Mouse (Mus musculus): ENCODE data around the gene Dynll1.

Dynll1 gene

DNA sequence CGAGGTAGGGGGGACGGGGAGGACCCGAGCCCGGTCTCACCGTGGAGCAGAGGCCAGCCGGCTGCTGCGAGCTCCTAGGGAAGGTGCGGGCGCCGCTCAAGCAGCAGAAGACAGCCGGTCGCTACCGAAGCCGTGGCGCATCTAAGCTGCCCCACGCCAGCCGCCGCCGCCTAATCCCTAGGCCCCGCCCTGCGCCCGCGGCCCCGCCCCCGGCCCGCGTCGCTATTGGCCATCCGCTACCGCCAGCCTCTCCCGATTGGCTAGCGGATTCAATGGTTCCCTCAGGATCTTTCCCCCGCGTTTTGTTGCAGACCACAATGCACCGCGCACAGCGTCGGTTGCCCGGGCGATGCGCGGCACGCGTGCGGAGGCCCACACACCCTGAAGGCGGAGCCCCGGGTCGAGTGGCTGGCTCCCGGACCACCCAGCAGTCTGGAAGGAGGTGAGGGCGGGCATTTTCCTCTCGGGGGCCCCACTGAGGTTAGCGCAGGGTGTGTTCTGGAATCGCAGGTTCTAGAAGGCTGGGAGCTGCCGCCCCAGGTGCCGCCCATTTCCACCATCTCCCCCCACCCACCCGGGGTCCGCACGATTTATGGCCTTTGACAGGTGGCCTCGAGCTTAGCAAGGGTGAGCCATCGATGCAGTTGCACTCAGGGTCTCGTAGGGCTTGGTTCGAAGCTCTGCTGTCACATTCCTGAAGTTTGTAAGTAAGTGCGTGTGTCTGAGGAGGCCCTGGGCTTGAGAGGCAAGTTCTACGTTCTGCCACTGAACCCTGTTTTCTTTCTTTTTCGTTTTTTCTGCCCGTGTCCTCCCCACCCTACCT, at the start of gene Dynll1:
Gene Dynll1, minus strand, starts transcription at position 208 of the 823 bp plus-strand sequence.
- DNase-seq (ENCODE audit: low spot score), result peak; percentile 100

DNA sequence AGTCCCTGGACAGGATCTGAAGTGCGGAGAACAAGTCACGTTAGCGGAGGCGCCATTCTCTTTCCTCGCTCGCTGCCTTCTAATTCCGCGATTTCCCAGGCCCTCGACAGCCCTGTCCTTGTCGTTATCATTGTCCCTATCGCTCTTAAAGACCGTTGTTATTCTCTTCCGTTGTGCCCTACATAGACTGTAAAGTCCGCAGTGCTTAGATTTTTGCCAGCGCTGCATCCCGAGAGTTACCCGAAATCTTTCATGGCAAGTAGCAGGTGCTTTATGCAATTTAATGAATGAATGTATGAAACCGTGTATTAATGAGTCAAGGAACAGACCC, 48.4 kb upstream of the Dynll1 start:
- DNase-seq (ENCODE audit: low spot score), result no peak

DNA sequence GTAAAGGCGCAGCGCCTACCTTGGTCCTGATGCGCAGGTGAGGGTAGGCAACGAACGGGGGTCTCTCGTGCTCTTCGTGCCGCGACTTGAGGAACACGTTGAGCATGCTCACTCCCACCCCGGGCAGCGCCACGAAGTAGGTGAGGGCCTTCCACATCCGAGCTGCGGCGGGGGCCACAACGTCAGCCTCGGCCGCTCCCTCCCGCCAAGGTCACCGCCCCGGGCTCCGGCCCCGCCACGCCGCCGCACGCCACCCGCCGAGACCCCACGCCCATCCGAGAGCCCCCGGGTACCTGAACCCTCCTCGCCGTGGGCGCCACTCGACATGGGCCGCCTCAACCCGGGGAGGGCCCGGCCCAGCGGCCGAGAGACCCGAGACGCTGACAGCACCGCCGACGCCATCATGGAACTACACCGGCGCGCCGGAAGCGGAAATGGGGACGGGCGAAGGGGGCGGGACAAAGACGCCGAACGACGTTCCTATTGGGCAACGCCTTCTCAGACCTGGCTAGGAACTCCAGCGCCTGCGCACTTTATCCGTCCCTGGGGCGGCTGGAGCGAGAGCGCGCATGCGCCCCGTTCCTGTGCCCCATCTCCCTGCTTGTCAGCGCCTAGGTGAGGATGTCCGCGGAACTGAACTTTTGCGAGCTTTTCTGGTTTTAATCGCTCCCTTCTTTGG, 47.9 kb upstream of the Dynll1 start, which contains the start of gene Cox6a1:
Gene Cox6a1, minus strand, starts transcription at position 436 of the 679 bp plus-strand sequence.
- peak; percentile 98 for DNase-seq (ENCODE audit: low spot score)

DNA sequence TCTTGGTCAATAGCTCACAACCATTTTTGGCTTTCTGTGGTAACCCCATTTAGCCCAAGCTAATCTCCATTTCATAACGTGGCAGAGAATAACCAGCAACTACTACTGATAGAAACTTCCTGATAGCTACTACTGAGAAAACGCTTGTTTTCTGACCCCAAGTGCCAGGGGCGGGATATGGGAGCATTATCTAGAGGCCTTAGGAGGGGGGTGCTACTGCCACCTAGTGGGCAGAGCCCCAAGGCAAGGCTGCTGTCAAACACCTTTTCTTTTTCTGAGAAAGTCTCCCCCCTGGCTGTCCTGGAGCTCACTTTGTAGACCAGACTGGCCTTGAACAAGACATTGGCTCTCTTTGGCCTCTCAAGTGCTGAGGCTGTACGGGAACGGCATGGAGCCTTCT, 46.8 kb upstream of the Dynll1 start:
- peak; percentile 85 for DNase-seq (ENCODE audit: low spot score)

DNA sequence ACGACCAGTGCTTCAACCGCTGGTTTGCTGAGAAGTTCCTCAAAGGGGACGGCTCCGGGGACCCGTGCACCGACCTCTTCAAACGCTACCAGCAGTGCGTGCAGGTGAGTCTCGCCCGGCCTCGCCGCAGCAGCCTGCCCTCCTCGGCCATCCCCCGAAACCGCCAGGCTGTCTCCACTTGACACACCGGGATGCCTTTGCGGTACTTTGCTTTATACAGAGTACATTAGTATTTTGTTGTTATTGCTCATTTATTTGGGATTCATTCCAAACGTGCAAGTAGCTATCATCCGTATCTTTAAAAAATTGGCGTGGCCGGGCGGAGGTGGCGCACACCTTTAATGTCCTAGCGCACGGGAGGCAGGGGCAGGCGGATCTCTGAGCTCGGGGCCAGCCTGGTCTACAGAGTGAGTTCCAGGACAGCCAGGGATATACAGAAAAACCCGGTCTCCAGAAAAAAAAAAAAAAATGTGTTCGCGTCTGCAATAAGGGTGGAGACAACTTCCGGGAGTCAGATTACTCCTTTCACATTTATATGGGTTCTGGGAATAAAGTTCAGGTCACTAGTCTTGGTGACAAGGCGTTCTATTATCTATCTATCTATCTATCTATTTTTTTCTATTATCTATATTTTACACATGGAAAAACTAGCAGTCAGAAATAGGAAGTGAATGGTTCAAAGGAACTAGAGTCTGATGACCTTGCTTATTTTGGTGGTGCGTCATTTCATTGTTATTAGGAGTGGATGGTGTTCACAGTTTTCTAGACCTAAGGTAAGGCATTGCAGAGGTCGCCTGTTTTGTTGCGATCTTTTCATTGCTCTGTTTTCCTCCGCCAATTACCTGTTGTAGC, 40.7 kb upstream of the Dynll1 start:
- DNase-seq (ENCODE audit: low spot score), result no peak

DNA sequence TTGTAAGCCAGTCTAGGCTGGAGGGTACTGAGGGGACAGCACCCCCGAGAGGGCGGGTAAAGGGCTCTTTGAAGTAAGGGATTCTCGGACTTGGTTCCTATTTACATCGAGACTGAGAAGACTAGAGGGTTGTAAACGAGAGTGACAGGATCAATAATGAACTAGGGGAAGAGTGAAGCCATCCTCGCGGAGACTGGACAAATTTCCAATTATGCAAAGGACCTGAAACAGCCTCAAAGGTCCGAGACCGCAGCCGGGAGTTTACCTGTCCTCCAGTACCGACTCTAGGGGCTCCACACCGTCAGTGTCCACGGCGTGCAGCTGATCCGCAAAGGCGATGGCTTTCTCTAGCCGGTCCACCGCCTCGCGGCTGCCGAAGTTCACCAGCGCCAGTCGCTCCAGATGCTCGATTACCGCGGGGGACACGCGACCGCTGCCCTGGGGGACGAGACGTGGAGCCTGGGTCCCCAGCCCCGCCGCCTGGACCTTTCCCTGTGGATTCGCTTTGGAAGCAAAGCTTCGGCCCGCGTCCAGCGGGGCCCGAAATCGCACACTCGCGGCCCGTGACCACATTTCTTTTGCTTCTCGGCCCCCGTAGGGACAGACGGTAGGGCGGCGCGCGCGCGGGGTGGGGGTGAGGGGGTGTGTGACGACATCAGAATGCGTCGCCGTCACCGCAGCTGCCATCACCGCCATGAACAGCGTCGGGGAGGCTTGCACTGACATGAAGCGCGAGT, 39.9 kb upstream of the Dynll1 start, which contains the start of the genes Gatc and Triap1:
Gene Gatc, minus strand, starts transcription at position 602 of the 737 bp plus-strand sequence.
Gene Triap1, plus strand, starts transcription at position 649 of the 737 bp plus-strand sequence.
- peak; percentile 89 for DNase-seq (ENCODE audit: low spot score)

DNA sequence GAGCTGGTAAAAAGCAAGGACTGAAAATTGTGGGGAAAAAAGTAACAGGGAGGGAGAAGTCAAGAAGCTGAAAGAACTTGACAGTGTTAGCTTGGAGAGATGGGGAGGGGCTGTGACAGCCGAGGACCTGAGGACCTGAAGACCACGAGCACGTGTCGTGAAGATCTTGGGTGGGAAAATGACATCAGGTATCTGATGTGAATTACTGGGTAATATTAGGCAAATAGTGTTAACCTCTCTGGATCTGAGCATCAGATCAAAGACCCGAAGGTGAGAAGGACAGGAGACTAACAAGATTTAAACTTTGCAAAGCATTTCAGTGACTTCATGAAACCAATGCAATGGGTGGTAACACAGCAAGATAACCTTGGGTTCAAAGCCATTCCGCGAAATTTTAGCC, 39.2 kb upstream of the Dynll1 start:
- no peak for DNase-seq (ENCODE audit: low spot score)

DNA sequence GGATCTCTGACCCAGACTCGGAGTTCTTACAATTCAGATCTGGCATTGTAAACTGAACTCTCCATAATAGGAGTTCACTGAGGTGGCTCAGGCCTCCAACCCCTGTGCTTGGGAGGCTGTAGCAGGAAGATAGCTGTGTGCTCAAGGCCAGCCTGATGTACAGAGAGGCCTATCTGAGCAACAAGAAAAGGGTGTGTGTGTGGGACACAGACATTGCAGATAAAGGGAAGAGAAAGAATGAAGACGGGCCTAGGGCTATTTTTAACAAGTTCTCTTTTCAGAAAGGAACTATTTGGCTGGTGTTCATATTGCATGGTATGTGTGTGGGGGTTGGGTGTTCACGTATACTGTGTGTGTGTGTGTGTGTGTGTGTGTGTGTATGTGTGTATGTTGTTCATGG, 32.8 kb upstream of the Dynll1 start:
- no peak for DNase-seq (ENCODE audit: low spot score)

DNA sequence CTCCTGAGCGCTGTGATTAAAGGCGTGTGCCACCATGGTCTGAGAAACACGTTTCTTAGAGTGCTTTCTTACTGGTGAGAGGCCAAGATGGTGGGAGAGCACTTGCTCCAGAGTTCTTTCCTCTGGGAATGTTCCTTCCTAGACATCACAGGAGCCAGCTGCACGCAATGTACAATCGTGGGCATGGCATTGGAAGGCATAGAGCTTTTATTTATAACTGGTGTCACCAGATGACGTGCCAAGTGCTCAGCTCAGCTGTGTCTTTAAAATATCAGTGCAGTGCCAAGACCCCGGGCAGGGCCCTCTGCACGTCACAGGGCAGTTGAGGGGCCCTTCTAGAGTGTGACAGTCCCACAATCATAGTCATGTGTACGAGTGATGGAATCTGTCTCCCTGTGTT, 30.2 kb upstream of the Dynll1 start:
- DNase-seq (ENCODE audit: low spot score), result no peak

DNA sequence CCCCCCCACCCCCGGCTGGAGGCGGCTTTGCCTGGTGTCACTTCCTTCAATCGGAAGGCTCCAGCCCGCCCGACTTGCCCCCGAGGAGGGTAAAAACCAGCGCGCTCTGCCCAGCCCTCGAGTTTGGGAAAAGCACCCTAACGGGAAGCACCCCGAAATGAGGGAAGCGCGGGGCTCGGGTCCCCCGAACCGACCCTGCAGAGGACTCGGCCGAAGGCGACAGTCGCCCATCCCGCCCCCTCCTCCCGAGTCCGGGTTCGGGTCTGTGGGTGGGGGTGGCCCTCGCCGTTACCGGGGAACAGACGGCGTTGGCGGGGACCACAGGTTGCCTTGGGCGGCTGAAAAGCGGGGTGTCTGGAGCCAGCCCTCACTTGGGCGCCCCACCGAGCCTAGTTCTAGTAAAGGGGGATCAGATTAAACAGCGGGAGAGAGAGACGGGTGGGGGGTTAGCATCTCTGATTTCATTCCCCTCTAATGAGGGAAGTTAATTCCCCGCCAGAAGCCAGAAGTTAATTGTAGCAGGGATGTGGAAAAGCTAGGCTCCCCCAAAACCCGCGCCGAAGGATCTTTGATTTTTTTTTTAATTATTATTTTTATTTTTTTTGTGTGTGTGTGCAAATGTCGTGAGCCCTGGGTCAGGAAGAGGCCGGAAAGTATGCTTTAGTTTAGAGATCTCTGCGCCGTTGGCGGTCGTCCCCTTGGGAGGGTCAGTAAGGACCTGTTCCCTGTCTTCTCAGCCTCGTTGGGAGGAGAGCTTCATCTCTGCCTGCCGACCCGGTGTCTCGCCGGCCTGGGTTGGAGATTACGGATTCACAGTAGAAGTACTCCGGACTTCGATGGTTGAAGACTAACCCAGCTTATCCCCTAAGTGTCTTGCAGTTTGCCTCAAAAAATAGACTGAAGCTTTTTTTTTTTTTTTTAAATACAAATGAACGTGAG, 27.1 kb upstream of the Dynll1 start:
- DNase-seq (ENCODE audit: low spot score), result no peak

DNA sequence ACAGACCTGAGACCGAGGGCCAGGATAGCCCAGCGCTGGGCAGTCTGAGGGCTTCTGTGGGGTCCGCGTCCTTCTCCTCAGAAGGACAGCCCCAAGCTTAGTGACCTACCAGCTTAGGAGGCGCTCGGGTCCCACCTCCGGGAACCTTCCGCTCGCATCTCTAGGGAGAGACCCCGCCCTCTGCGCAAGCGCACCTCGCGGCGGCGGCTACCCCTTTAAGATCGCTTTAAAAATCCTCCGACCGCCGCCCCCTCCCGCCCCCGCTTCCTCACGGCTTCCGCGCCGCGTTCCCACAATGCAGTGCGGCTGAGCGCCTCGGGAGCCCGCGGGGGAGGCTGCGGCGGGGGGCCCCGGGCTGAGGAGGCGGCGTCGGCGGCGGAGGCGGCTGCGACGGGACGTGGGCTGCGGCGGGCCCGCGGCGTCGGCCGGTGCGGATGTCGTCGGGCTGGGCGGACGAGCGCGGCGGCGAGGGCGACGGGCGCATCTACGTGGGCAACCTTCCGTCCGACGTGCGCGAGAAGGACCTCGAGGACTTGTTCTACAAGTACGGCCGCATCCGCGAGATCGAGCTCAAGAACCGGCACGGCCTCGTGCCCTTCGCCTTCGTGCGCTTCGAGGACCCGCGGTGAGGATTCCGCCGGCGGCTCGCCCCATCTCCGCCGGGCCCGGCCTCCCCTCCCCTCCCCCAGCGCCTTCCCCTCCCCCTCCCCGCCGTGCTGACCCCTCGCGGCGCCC, 26.2 kb upstream of the Dynll1 start, which contains the start of gene Srsf9:
Gene Srsf9, plus strand, starts transcription at position 303 of the 735 bp plus-strand sequence.
- peak; percentile 97 for DNase-seq (ENCODE audit: low spot score)

DNA sequence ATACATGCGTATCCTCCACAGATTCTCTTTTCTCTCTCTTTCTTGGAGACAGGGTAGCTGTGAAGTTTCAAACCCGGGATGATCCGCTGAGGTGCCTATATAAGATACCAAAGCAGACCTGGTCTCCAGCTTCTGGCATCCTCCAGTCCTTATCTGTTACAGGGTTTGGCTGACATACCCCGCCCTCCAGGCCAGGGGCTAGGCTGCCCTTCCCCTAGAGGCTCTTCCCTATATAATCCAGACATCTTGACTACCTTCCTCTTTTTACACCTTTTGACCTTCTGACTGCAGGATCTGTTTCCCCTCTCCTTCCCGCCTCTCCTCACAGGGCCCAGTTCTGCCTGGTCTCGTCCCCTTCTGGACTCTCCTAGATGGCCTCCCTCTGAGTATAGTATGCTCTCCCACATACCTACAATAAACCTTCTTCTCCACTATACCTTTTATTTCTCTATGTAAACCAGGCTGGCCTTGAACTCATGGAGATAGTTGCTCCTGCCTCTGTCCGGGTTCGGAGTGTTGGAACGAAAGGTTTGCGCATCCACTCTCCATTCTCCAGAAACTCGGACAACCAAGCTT, 25.5 kb upstream of the Dynll1 start:
- DNase-seq (ENCODE audit: low spot score), result no peak

DNA sequence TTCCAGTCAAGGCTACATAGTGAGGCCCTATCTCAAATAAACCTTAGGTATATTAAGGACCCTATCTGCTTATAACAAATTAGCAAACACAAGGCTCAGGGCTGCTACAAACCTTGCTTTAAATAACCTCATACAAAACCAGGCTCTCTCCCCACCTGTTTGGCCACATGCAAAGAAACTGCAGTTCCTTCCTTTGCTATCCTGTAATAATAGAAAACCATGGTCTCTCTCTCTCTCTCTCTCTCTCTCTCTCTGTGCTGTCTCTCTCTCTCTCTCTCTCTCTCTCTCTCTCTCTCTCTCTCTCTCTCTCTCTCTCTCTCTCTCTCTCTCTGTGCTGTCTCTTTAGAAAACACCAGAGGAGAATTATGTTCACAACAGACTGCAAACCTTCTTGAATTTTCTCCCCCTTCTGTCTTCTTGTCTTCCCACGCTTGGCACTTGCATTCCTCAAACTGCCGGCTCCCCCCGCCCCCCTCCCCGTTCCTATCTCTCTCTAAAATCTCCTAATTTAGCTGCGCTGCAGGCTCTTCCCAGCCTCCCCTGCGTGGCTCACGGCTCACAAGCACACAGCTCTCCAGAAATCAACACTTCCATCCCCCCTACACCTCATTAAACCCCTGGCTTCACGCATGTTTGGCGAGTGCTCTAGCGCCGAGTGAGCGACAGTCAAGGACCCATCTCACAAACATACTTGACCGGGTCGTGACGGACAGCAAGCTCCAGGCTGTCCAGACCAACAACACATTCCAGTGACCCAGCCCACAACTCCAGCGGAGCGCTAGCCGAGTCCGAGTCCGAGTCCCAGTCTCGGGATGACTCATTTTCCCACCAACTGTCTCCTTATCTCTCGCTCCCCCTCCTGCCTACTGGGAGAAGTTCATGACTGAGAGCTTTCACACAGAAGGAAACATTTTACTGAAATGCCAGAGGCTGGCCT, 18.5 kb upstream of the Dynll1 start:
- peak; percentile 80 for DNase-seq (ENCODE audit: low spot score)

DNA sequence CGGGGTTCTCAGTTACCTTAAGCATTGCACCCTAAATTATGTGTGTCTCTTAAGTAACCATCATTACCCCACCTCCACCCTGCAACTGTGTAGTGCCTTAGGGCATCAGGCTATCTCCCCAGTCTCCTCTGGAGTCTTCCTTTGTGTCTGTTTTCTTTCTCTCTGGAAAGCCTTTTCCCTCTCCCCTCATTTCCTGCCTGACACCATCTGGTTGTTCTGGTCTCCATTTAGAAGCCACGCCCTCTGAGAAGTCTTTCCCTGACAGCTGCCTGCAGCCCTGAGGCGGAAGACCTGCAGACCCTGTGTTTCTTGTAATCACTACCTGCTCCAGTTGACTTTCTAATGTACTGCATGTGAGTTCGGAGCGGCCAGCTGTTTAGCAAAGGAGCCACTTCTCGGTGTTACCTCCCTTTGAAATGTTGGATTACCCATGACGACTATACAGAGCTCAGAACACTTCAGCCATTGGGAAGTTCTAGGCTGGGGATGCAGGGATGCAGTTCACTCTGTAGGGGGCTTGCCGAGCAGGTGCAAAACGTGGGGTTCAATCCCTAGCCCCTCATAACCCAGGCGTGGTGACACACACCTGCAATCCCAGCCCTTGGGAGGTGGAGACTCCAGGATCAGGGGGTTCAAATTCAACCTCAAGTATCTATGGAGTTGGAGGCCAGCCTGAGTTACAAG, 17.0 kb upstream of the Dynll1 start:
- no peak for DNase-seq (ENCODE audit: low spot score)

DNA sequence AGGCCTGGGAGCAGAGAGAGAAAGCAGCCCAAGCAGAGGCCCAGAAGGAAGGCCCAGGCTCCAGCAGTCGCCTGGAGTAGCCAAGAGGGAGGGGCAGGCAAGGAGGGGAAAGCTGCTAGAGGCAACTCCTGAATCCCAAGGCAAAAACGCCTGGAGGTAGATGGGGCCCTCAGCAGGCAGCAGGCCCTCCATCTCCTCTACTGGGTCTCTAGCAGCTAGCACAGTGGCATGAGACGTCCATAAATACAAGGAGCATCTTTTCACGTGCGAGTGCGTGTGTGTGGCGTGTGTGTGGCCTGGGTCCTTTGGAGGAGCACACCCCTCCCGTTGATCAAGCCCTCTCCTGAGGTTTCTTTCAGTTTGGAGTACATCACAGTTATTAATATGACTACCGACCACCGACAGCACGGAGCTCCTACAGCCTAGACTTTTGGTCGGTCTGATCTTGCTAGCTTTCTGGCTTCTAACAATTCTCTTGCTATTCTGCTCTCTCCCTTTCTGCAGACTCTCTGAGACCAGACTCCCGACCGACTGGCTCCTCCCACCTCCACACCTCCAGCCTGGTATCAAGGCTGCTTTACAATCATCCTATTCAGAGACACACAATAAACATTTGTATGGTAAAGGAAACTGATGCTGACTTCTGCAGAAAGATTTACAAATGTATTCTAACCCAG, 16.3 kb upstream of the Dynll1 start:
- DNase-seq (ENCODE audit: low spot score), result no peak

DNA sequence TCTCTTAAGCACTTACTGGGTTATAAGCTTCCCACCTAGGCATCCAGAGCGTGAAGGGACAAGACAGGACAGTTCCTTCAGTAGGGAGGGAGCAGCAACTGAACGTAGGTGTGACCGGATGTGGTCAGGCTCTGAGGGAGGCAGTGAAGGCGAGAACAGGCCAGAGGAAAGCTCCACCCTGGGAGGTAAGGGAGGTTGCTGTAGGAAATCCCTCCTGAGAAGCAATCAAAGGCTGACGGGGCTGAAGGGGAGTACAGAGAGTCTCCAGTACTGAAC, 12.8 kb upstream of the Dynll1 start:
- no peak for DNase-seq (ENCODE audit: low spot score)

All from urinary bladder, postnatal 14 days (tissue).